Mouse (Mus musculus) adrenal gland (tissue): Measurements from ENCODE around the gene Fry.

Experiments
- intact Hi-C: fragments of 180-260 bp; cut with DNase I; formaldehyde crosslinking; loops from one replicate; pipeline ENCODE4 v1.15.1; 2025

Fry gene

GRCm38 (mm10) chr5:150216066-150216465 lies 97.6 kb downstream of the Fry start:
- intact Hi-C loops: no loop called here

- intact Hi-C loops: no loop called here
Observed at GRCm38 (mm10) chr5:150219457-150219856, 101.0 kb downstream of the Fry start.

GRCm38 (mm10) chr5:150220333-150220732 lies 101.9 kb downstream of the Fry start:
- intact Hi-C loops: no loop called here

- intact Hi-C loops: no loop called here
Observed at GRCm38 (mm10) chr5:150221806-150222205, 103.4 kb downstream of the Fry start.

GRCm38 (mm10) chr5:150223546-150224239 lies 105.2 kb downstream of the Fry start:
- intact Hi-C loops: no loop called here

- intact Hi-C loops: no loop called here
Observed at GRCm38 (mm10) chr5:150229086-150229485, 110.6 kb downstream of the Fry start.

GRCm38 (mm10) chr5:150229776-150230175 lies 111.3 kb downstream of the Fry start:
- intact Hi-C loops: no loop called here

- intact Hi-C loops: loop anchor here (1.0 kb wide), 1 partner anchor 194 kb away; no protein-coding TSS in a partner anchor
Observed at GRCm38 (mm10) chr5:150232159-150233150, 114.0 kb downstream of the Fry start.

- intact Hi-C loops: loop anchor here (1.0 kb wide), 1 partner anchor 193 kb away; no protein-coding TSS in a partner anchor
Observed at GRCm38 (mm10) chr5:150233154-150233886, 114.9 kb downstream of the Fry start.

GRCm38 (mm10) chr5:150235931-150236330 lies 117.5 kb downstream of the Fry start:
- intact Hi-C loops: no loop called here

- intact Hi-C loops: no loop called here
Observed at GRCm38 (mm10) chr5:150236597-150236996, 118.2 kb downstream of the Fry start.

- intact Hi-C loops: no loop called here
Observed at GRCm38 (mm10) chr5:150241638-150242037, 123.2 kb downstream of the Fry start.

GRCm38 (mm10) chr5:150246737-150247136 lies 128.3 kb downstream of the Fry start:
- intact Hi-C loops: no loop called here

- intact Hi-C loops: no loop called here
Observed at GRCm38 (mm10) chr5:150257764-150258163, 139.3 kb downstream of the Fry start.

GRCm38 (mm10) chr5:150259191-150260053 lies 141.0 kb downstream of the Fry start:
- intact Hi-C loops: no loop called here

GRCm38 (mm10) chr5:150260054-150260386 lies 141.6 kb downstream of the Fry start:
- intact Hi-C loops: no loop called here

GRCm38 (mm10) chr5:150261361-150261760 lies 142.9 kb downstream of the Fry start:
- intact Hi-C loops: no loop called here

- intact Hi-C loops: no loop called here
Observed at GRCm38 (mm10) chr5:150262046-150262716, 143.7 kb downstream of the Fry start.

GRCm38 (mm10) chr5:150262717-150263103 lies 144.3 kb downstream of the Fry start:
- intact Hi-C loops: no loop called here

- intact Hi-C loops: no loop called here
Observed at GRCm38 (mm10) chr5:150263162-150263561, 144.7 kb downstream of the Fry start.
